Mouse (Mus musculus) midbrain, postnatal 0 days (tissue): ENCODE results near the gene Chrm2. TPM values are rescaled to one million over a fixed set of nuclear protein-coding genes. Genes with fewer than 3 reads are reported as not detected.

ENCODE experiments used
- ATAC-seq: fragments of 200-750 bp; cut with Nextera tagmentation; 2 replicates; pipeline ENCODE4 v1.8.0; 2017; ENCODE audit warnings: moderate number of reproducible peaks, mild to moderate bottlenecking, moderate TSS enrichment, moderate library complexity; ENCODE audit not compliant: low FRiP score
- DNase-seq: peaks from one replicate; pipeline ENCODE4 v3.0.0-alpha.2; 2015; ENCODE audit warnings: low spot score
- H3K27ac ChIP-seq: fragments of 300-500 bp; sonication (generic); 2 replicates; pipeline ENCODE4 v1.5.1; 2014; ENCODE audit warnings: low read depth, mild to moderate bottlenecking, low read length, mixed read lengths
- H3K27me3 ChIP-seq: fragments of 300-500 bp; sonication (generic); 2 replicates; pipeline ENCODE4 v1.6.1; 2014; ENCODE audit warnings: low read length, control low read depth, mixed read lengths; ENCODE audit not compliant: insufficient read depth
- H3K36me3 ChIP-seq: fragments of 300-500 bp; sonication (generic); 2 replicates; pipeline ENCODE4 v1.6.1; 2014; ENCODE audit warnings: low read length, control low read depth, mixed read lengths; ENCODE audit not compliant: insufficient read depth
- H3K4me1 ChIP-seq: fragments of 300-500 bp; sonication (generic); 2 replicates; pipeline ENCODE4 v1.6.1; 2014; ENCODE audit warnings: mild to moderate bottlenecking, control low read depth, antibody characterized with exemption, low read length, mixed read lengths; ENCODE audit not compliant: insufficient read depth
- H3K4me2 ChIP-seq: fragments of 300-500 bp; sonication (generic); 2 replicates; pipeline ENCODE4 v1.6.1; 2014; ENCODE audit warnings: low read depth, mild to moderate bottlenecking, low read length, mixed read lengths; ENCODE audit not compliant: poor library complexity, severe bottlenecking
- H3K4me3 ChIP-seq: fragments of 300-500 bp; sonication (generic); 2 replicates; pipeline ENCODE4 v1.5.1; 2014; ENCODE audit warnings: low read depth, mild to moderate bottlenecking, low read length, moderate library complexity
- H3K9ac ChIP-seq: fragments of 300-500 bp; sonication (generic); replicated peaks from 2 replicates; pipeline ENCODE4 v1.6.1; 2014; ENCODE audit warnings: mild to moderate bottlenecking, low read length, moderate library complexity, mixed read lengths; ENCODE audit not compliant: poor library complexity, severe bottlenecking
- H3K9me3 ChIP-seq: fragments of 300-500 bp; sonication (generic); 2 replicates; pipeline ENCODE4 v1.6.1; 2016; ENCODE audit warnings: low read length, control low read depth
- CTCF ChIP-seq: IDR thresholded peaks from 2 replicates; pipeline ENCODE4 v1.5.1; 2016; ENCODE audit warnings: antibody characterized with exemption, mild to moderate bottlenecking
- WGBS: fragments of 180-500 bp; shearing (Covaris S2); extraction: QIAGEN DNeasy Blood & Tissue Kit; methylation state at CpG from one replicate; pipeline ENCODE4 v1.1.7; 2014; 5-methylcytosine and 5-hydroxymethylcytosine counted together
- polyA plus RNA-seq: library from polyadenylated mRNA; unstranded; fragments of >200 nt; fragmentation: Nextera tagmentation; extraction: Ambion mirVana; gene quantifications from 2 replicates; pipeline ENCODE4 v1.2.1, GENCODE M21; 2015
- total RNA-seq: library from RNA; depleted of rRNA; stranded (reverse); fragments of >200 nt; gene quantifications from 2 replicates; pipeline ENCODE4 v1.2.3, GENCODE M21; 2014

Chrm2 gene
- total and polyA plus RNA-seq, 2 experiments from 2014 or later, result 6.8 to 19.4 TPM

DNA sequence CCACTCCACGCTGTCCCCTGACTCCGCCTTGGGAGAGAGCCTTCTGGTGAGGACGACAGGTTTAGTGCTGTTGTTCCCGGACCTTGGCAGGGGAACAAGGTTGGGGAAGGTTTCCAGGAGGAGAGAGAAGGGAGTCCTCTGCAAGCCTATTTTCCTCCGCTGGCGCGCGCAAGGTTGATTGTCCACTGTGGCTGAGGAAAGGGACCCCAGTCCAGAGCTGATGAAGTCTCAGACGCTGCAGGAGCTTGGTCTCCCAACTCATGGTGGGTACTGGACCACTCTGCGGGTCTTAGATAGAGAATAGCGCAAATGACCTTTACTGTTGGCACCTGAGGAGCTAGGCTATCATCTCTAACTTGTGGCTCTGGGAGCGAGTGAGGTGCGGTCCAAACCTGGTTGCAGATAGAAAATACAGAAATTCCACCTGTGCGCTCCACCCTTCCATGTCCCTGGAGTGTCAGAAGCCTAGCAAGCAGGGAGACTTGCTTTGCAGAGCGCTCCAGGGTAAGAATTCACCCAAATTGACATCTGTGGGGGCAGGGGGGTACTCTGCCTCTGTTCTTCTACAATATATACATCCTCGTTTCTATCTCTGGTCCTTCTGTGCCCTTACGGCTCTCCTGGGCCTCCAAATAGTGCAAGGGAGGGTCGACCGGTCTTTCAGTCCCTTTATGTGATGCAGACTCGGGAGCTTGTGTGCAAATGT lies 1.5 kb downstream of the Chrm2 start:
- peak overlapping the region; percentile 89 for H3K4me2 ChIP-seq
- no peaks in the 10 kb centered on the region for H3K36me3 ChIP-seq
- ATAC-seq (0 out of 2 replicates have a peak, but pooled peaks have one; percentile 11), DNase-seq (peak; percentile 13)
- peak overlapping the region; percentile 37 for H3K9ac ChIP-seq
- peak overlapping the region; percentile 60 for H3K4me3 ChIP-seq
- H3K9me3 ChIP-seq, result no peaks in the 10 kb centered on the region
- H3K27me3 ChIP-seq, result no peaks in the 10 kb centered on the region
- WGBS, result 32% methylated on average over 20 of the region's 20 CpGs
- H3K4me1 ChIP-seq, result peaks cover 7% of the 10 kb centered on the region; the same call in 1 of the 2 replicates
- TF ChIP-seq CTCF, result no peak
- no peak overlapping the region for H3K27ac ChIP-seq

- WGBS, result 39% methylated on average over 4 of the region's 4 CpGs
- Histone ChIP-seq H3K4me3 (no peak overlapping the region), H3K9me3 (no peaks in the 10 kb centered on the region), H3K27me3 (no peaks in the 10 kb centered on the region), H3K9ac (no peak overlapping the region), H3K27ac (no peak overlapping the region), H3K4me1 (0 out of 2 replicates have a peak, but pooled peaks cover 2% of the 10 kb centered on the region), H3K4me2 (no peak overlapping the region), H3K36me3 (no peaks in the 10 kb centered on the region)
- peak; percentile 82 for TF ChIP-seq CTCF
- DNase-seq (peak; percentile 66), ATAC-seq (no peak)
Measured at GRCm38 (mm10) chr6:36393705-36394104, 5.8 kb downstream of the Chrm2 start.

DNA sequence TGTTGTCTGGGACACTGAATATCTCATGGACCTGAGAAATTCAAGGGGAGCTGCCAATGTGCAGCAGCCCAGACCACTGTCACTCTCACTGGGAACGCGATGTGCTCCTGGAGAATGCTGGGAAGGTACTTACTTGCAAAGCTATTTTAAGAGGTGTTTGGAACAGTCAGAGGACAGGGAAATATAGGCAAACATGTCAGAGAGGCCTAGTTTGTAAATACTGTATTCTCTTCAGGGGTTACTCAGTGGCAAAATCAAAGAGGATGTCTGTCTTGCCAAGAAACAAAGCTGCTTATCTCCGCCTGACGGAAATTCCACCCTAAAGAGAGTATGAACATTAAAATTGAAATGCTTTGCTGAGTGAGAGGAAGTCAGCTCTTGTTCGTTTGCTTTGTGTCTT lies 17.3 kb downstream of the Chrm2 start:
- Histone ChIP-seq H3K4me2 (no peak overlapping the region), H3K27me3 (no peaks in the 10 kb centered on the region), H3K9ac (no peak overlapping the region), H3K36me3 (no peaks in the 10 kb centered on the region), H3K4me1 (no peaks in the 10 kb centered on the region), H3K9me3 (no peaks in the 10 kb centered on the region), H3K27ac (no peak overlapping the region), H3K4me3 (no peak overlapping the region)
- WGBS, result 57% methylated on average over 5 of the region's 5 CpGs
- DNase-seq, result no peak
- ATAC-seq, result no peak
- no peak for TF ChIP-seq CTCF

GRCm38 (mm10) chr6:36409016-36409415 lies 21.1 kb downstream of the Chrm2 start:
- Histone ChIP-seq H3K27me3 (no peaks in the 10 kb centered on the region), H3K36me3 (no peaks in the 10 kb centered on the region), H3K4me3 (no peak overlapping the region), H3K9me3 (no peaks in the 10 kb centered on the region), H3K9ac (no peak overlapping the region), H3K27ac (no peak overlapping the region), H3K4me1 (no peaks in the 10 kb centered on the region), H3K4me2 (no peak overlapping the region)
- ATAC-seq, result no peak
- DNase-seq, result no peak
- TF ChIP-seq CTCF, result no peak

GRCm38 (mm10) chr6:36410057-36410456 lies 22.2 kb downstream of the Chrm2 start:
- Histone ChIP-seq H3K9ac (no peak overlapping the region), H3K4me3 (no peak overlapping the region), H3K4me2 (no peak overlapping the region), H3K4me1 (no peaks in the 10 kb centered on the region), H3K27ac (no peak overlapping the region), H3K36me3 (no peaks in the 10 kb centered on the region), H3K9me3 (no peaks in the 10 kb centered on the region), H3K27me3 (no peaks in the 10 kb centered on the region)
- 92% methylated on average over 2 of the region's 2 CpGs for WGBS
- ATAC-seq, result no peak
- no peak for TF ChIP-seq CTCF
- no peak for DNase-seq

DNA sequence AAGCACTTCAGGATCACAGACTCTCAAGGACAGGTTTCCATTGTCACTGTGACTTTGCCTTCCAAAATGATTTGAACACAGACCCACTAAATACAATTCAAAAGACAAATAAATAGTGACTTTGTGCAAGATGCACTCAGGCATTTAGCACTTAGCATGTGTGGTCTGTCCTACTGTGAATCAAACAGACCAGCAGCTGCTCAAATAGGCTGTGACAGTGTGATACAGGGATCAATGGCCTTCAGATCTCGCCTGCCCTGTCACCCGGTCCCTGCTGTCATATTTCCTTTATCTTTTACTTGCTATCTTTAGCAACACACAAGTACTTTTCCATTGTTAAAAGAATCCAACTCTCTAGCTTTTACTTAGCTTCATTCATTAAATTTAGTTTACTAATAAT lies 31.8 kb downstream of the Chrm2 start:
- Histone ChIP-seq H3K4me1 (no peaks in the 10 kb centered on the region), H3K4me2 (no peak overlapping the region), H3K9me3 (no peaks in the 10 kb centered on the region), H3K27me3 (no peaks in the 10 kb centered on the region), H3K27ac (no peak overlapping the region), H3K4me3 (no peak overlapping the region), H3K9ac (no peak overlapping the region), H3K36me3 (no peaks in the 10 kb centered on the region)
- no peak for TF ChIP-seq CTCF
- DNase-seq (no peak), ATAC-seq (no peak)
- 28% methylated on average over 2 of the region's 2 CpGs for WGBS
